Mouse (Mus musculus) gastrocnemius, postnatal 14 days (tissue): ENCODE results near the gene Memo1. TPM values are rescaled to one million over a fixed set of nuclear protein-coding genes. Genes with fewer than 3 reads are reported as not detected.
A peak's percentile ranks its signal among the peaks of the same experiment; 100 is the strongest.
"Not testable (repeated sequence)": the region's sequence is repeated elsewhere in the genome, so short reads cannot be mapped to it uniquely, and the experiment has no call there.

Source experiments
- DNase-seq: peaks from one replicate; pipeline ENCODE4 v3.0.0; 2021; ENCODE audit warnings: mixed read lengths
- intact Hi-C: fragments of 180-260 bp; cut with DNase I; formaldehyde crosslinking; loops from one replicate; pipeline ENCODE4 v1.15.1; 2025; ENCODE audit warnings: low total_unique reads
- long read RNA-seq, 2 experiments: library from polyadenylated mRNA; stranded (forward); transcript quantifications; one replicate each; pipeline ENCODE4 v2.0.0; 2021
- total RNA-seq, 2 experiments: library from RNA; stranded (reverse); gene quantifications; 2 replicates each; pipeline ENCODE4 v1.2.3; 2021

The Memo1 gene
- 10 to 100 TPM; 52.2 to 60.6 TPM for total RNA-seq
- long read RNA-seq, experiment 1, transcript Memo1-210 (9 exons, 3,163 nt), result major isoform, 18 of 29 reads
- long read RNA-seq, experiment 1, partial matches to known transcripts, result 0 of 29 reads
- long read RNA-seq, experiment 1, other reads (novel, unspliced or antisense), result 11 of 29 reads
- long read RNA-seq, experiment 2, transcript Memo1-210 (9 exons, 3,163 nt), result major isoform, 34 of 61 reads
- long read RNA-seq, experiment 2, partial matches to known transcripts, result 3 of 61 reads
- long read RNA-seq, experiment 2, other reads (novel, unspliced or antisense), result 23 of 61 reads

GRCm38 (mm10) chr17:74295026-74295970, at the start of gene Memo1:
Gene Memo1 (minus strand): TSS chr17:74295521.
- intact Hi-C loops, result loop anchor here (10.0 kb wide), 1 partner anchor 270 kb away; no protein-coding TSS in a partner anchor
- peak; percentile 87 for DNase-seq

GRCm38 (mm10) chr17:74341151-74341550, 45.8 kb upstream of the Memo1 start:
- no peak for DNase-seq
- intact Hi-C loops, result no loop called here

- intact Hi-C loops, result loop anchor here (10.0 kb wide), 1 partner anchor 56 kb away; the partner anchor contains the start of gene Slc30a6
- DNase-seq, result peak; percentile 78
Measured at GRCm38 (mm10) chr17:74338937-74339804, 43.9 kb upstream of the Memo1 start, which contains the start of gene Spast. Gene Spast (plus strand): TSS chr17:74338987.

GRCm38 (mm10) chr17:74338225-74338931, 43.1 kb upstream of the Memo1 start:
- intact Hi-C loops, result loop anchor here (10.0 kb wide), 1 partner anchor 56 kb away; the partner anchor contains the start of gene Slc30a6
- DNase-seq, result peak; percentile 95

GRCm38 (mm10) chr17:74331049-74331676, 35.8 kb upstream of the Memo1 start:
- DNase-seq, result no peak
- intact Hi-C loops, result loop anchor here (10.0 kb wide), 1 partner anchor 64 kb away; the partner anchor contains the start of gene Slc30a6

- peak; percentile 23 for DNase-seq
- intact Hi-C loops, result not testable (repeated sequence)
Measured at GRCm38 (mm10) chr17:74328146-74328545, 32.8 kb upstream of the Memo1 start.

GRCm38 (mm10) chr17:74327195-74327594, 31.9 kb upstream of the Memo1 start:
- intact Hi-C loops, DNase-seq: not testable (repeated sequence)

GRCm38 (mm10) chr17:74323844-74324243, 28.5 kb upstream of the Memo1 start, which contains the start of gene Dpy30:
Gene Dpy30 (minus strand): TSS chr17:74323944.
- intact Hi-C loops, result no loop called here

GRCm38 (mm10) chr17:74322400-74323054, 27.2 kb upstream of the Memo1 start:
- intact Hi-C loops, result no loop called here
- DNase-seq, result no peak

More at GRCm38 (mm10) chr17:74323844-74324243, 28.5 kb upstream of the Memo1 start, which contains the start of gene Dpy30:
- DNase-seq, result no peak

GRCm38 (mm10) chr17:74318721-74319120, 23.4 kb upstream of the Memo1 start:
- intact Hi-C loops, result no loop called here
- no peak for DNase-seq

GRCm38 (mm10) chr17:74316309-74316863, 21.1 kb upstream of the Memo1 start:
- intact Hi-C loops, result no loop called here
- DNase-seq, result peak; percentile 89

GRCm38 (mm10) chr17:74315445-74316308, 20.4 kb upstream of the Memo1 start:
- DNase-seq, result no peak
- intact Hi-C loops, result no loop called here

- DNase-seq, result no peak
- intact Hi-C loops, result no loop called here
Measured at GRCm38 (mm10) chr17:74306021-74306420, 10.7 kb upstream of the Memo1 start.

GRCm38 (mm10) chr17:74305616-74306015, 10.3 kb upstream of the Memo1 start:
- DNase-seq, result no peak
- intact Hi-C loops, result no loop called here

GRCm38 (mm10) chr17:74304060-74304459, 8.7 kb upstream of the Memo1 start:
- no peak for DNase-seq
- intact Hi-C loops, result no loop called here

GRCm38 (mm10) chr17:74300089-74300488, 4.8 kb upstream of the Memo1 start:
- no peak for DNase-seq
- intact Hi-C loops, result no loop called here
